Mouse (Mus musculus) urinary bladder, postnatal 36 days (tissue): ENCODE data around the gene Far1.

Experiments
- DNase-seq, 2 experiments: peaks; one replicate each; pipeline ENCODE4 v3.0.0; 2022; ENCODE audit warnings: low spot score in 2 of 2, mixed read lengths in 1 of 2

The Far1 gene

GRCm38 (mm10) chr7:113571121-113571520 lies 57.5 kb downstream of the Far1 start:
- no peak for DNase-seq

- DNase-seq, result no peak
Observed at GRCm38 (mm10) chr7:113572741-113573140, 59.1 kb downstream of the Far1 start.

GRCm38 (mm10) chr7:113582111-113582510 lies 68.5 kb downstream of the Far1 start:
- no peak for DNase-seq

- no peak for DNase-seq
Observed at GRCm38 (mm10) chr7:113589211-113589610, 75.6 kb downstream of the Far1 start.

GRCm38 (mm10) chr7:113590330-113590729 lies 76.7 kb downstream of the Far1 start:
- DNase-seq, result no peak

GRCm38 (mm10) chr7:113591084-113591483 lies 77.5 kb downstream of the Far1 start:
- DNase-seq, result peak; percentile 38 to 54

- no peak for DNase-seq
Observed at GRCm38 (mm10) chr7:113591557-113592354, 78.1 kb downstream of the Far1 start.

GRCm38 (mm10) chr7:113592696-113593095 lies 79.1 kb downstream of the Far1 start:
- DNase-seq, result no peak

- DNase-seq, result peak; percentile 49 to 51
Observed at GRCm38 (mm10) chr7:113594363-113594762, 80.7 kb downstream of the Far1 start.

- DNase-seq, result no peak
Observed at GRCm38 (mm10) chr7:113597231-113597630, 83.6 kb downstream of the Far1 start.

GRCm38 (mm10) chr7:113601803-113602202 lies 88.2 kb downstream of the Far1 start:
- no peak for DNase-seq

GRCm38 (mm10) chr7:113607928-113608327 lies 94.3 kb downstream of the Far1 start:
- no peak for DNase-seq

- DNase-seq, result peak in 1 of 2 experiments; percentile 33
Observed at GRCm38 (mm10) chr7:113609027-113609705, 95.5 kb downstream of the Far1 start.

- no peak for DNase-seq
Observed at GRCm38 (mm10) chr7:113612628-113613027, 99.0 kb downstream of the Far1 start.

- DNase-seq, result no peak
Observed at GRCm38 (mm10) chr7:113614198-113614927, 100.7 kb downstream of the Far1 start.

- no peak for DNase-seq
Observed at GRCm38 (mm10) chr7:113619166-113619565, 105.5 kb downstream of the Far1 start.

- DNase-seq, result no peak
Observed at GRCm38 (mm10) chr7:113619768-113620167, 106.1 kb downstream of the Far1 start.
